Mouse (Mus musculus): ENCODE measurements around the gene Dqx1. TPM values are rescaled to one million over a fixed set of nuclear protein-coding genes. Genes with fewer than 3 reads are reported as not detected.

Gene Dqx1
- total RNA-seq, 1 experiment = 3.7 TPM

DNA sequence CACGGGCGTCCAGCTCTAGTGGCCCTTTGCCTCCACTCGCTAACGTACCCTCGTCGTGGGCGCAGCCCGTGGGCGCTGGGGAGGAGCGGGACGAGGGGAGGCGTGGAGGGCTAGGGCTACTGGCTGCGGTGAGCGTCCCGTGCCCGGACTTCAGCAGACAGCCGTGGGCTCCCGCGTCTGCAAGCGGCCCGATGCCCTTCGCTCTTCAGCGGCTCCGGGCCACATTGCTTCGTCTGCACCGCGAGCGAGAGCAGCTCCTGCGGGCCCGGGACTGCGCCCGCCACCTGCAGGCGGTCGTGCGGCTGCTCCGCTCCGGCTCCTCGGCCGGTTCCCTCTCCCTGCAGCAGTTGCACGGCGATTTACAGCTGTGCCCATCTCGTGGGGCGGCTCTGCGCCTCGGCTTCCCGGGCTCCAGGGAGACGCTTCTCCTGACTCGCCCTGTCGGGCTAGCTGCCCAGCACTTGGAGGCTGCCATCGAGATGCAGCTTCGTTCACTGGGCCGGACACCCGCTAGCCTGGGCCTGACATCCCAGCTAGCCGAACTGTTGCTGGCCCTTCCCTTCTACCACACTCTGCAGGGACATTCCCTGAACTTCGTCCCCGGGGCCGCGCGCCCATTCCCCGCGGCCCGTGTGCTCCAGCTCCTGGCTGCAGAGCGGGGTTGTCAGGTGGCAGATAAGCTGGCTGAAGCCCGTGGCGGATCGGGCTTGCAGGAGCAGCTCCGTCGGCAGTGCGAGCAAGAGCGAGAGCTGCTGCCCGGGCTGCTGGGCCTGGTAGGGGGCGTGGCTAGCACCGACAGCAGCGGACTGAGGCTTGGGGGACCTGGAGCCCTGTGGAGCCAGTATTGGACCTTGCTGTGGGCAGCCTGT lies 44.3 kb downstream of the Dqx1 start:
- H3K9ac ChIP-seq (ENCODE audit: insufficient read depth, low read depth, low read length, poor library complexity, severe bottlenecking) = peak overlapping the region; percentile 76
- no peak for TF ChIP-seq MAFK (IDR thresholded peaks at IDR 0.05; ENCODE audit: insufficient read depth, low read depth, low read length)
- TF ChIP-seq HCFC1 (IDR thresholded peaks at IDR 0.05; ENCODE audit: borderline replicate concordance, insufficient read depth, low read length) = no peak
- TF ChIP-seq ZC3H11A (IDR thresholded peaks at IDR 0.05; ENCODE audit: borderline replicate concordance, low read depth, low read length) = no peak
- no peak for TF ChIP-seq ZNF384 (IDR thresholded peaks at IDR 0.05; ENCODE audit: low read depth, low read length)
- no peak for TF ChIP-seq CHD2 (IDR thresholded peaks at IDR 0.05; ENCODE audit: low read depth, low read length)
- DNase-seq (ENCODE audit: low read depth, low spot score) = no peak
- H3K36me3 ChIP-seq (ENCODE audit: control insufficient read depth, insufficient read depth, low read length, poor library complexity, severe bottlenecking) = no peaks in the 10 kb centered on the region
- H3K4me3 ChIP-seq (ENCODE audit: insufficient read depth in 1 of 2, low read depth in 1 of 2, low read length in 2 of 2, poor library complexity in 1 of 2, severe bottlenecking in 1 of 2) = peak overlapping the region; percentile 79 to 83
- H3K9me3 ChIP-seq (ENCODE audit: control insufficient read depth, insufficient read depth, low read depth, low read length) = no peaks in the 10 kb centered on the region
- in situ Hi-C loops (cut with MboI; ENCODE audit: low sequenced_read_pairs in 2 of 2, unreplicated experiment in 2 of 2) = no loop called here
- no peak overlapping the region for H3K27ac ChIP-seq (ENCODE audit: insufficient read depth, low read depth, low read length, poor library complexity, severe bottlenecking)
- no peaks in the 10 kb centered on the region for H3K4me1 ChIP-seq (ENCODE audit: control insufficient read depth in 2 of 2, insufficient read depth in 2 of 2, low read length in 2 of 2, poor library complexity in 1 of 2)

DNA sequence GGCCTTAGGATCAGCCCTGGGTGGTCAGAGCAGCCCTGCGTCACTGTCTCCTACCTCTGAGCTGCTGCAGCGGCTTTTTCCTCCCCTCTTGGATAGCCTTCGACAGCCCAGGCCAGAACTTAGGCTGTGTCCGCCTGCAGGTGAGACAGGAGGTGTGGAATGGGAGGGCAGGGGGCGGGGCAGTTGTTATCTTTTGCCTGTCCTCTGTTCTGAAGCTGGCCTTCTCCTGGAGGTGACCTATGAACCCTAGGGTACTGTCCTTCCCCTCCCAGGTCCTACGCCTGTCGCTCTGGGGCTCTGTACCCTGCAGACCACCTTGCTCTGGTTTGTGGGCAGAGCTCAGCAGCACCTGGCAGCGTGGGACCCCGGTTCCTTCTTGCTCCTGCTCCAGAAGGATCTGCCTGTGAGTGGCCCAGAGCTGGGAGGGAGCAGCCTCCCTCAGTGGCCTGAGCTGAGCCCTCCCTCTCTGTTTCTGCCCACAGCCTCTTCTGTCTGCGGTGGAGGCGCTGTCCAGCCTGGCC lies 45.5 kb downstream of the Dqx1 start:
- in situ Hi-C loops (cut with MboI; ENCODE audit: low sequenced_read_pairs in 2 of 2, unreplicated experiment in 2 of 2) = no loop called here
- Histone ChIP-seq H3K36me3 (ENCODE audit: control insufficient read depth, insufficient read depth, low read length, poor library complexity, severe bottlenecking) (no peaks in the 10 kb centered on the region), H3K4me3 (ENCODE audit: insufficient read depth in 1 of 2, low read depth in 1 of 2, low read length in 2 of 2, poor library complexity in 1 of 2, severe bottlenecking in 1 of 2) (no peak overlapping the region), H3K9me3 (ENCODE audit: control insufficient read depth, insufficient read depth, low read depth, low read length) (no peaks in the 10 kb centered on the region), H3K4me1 (ENCODE audit: control insufficient read depth in 2 of 2, insufficient read depth in 2 of 2, low read length in 2 of 2, poor library complexity in 1 of 2) (0 out of 4 replicates have a peak, but pooled peaks cover 0 to 3% of the 10 kb centered on the region in 2 experiments), H3K27ac (ENCODE audit: insufficient read depth, low read depth, low read length, poor library complexity, severe bottlenecking) (no peak overlapping the region), H3K9ac (ENCODE audit: insufficient read depth, low read depth, low read length, poor library complexity, severe bottlenecking) (no peak overlapping the region)
- no peak for TF ChIP-seq CHD2 (IDR thresholded peaks at IDR 0.05; ENCODE audit: low read depth, low read length)
- no peak for TF ChIP-seq HCFC1 (IDR thresholded peaks at IDR 0.05; ENCODE audit: borderline replicate concordance, insufficient read depth, low read length)
- TF ChIP-seq ZNF384 (IDR thresholded peaks at IDR 0.05; ENCODE audit: low read depth, low read length) = no peak
- TF ChIP-seq MAFK (IDR thresholded peaks at IDR 0.05; ENCODE audit: insufficient read depth, low read depth, low read length) = no peak
- TF ChIP-seq ZC3H11A (IDR thresholded peaks at IDR 0.05; ENCODE audit: borderline replicate concordance, low read depth, low read length) = no peak
- DNase-seq (ENCODE audit: low read depth, low spot score) = no peak

DNA sequence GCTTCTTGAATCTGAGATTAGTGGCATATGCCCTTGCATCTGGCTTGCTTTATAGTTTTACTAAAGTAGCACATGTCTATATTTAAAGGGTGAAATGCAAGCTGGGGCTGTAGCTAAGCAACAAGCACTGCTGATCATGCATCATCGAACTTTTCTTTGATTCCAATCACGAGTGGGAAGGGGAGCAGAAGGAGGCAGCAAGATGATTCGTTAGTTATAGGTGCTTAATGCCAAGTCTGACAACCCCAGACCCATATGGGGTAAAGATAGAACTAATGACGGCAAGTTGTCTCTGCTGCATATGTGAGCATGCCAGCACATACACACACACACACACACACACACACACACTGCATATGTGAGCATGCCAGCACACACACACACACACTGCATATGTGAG lies 46.5 kb downstream of the Dqx1 start:
- H3K36me3 ChIP-seq (ENCODE audit: control insufficient read depth, insufficient read depth, low read length, poor library complexity, severe bottlenecking) = no peaks in the 10 kb centered on the region
- 0 out of 4 replicates have a peak, but pooled peaks cover 0 to 3% of the 10 kb centered on the region in 2 experiments for H3K4me1 ChIP-seq (ENCODE audit: control insufficient read depth in 2 of 2, insufficient read depth in 2 of 2, low read length in 2 of 2, poor library complexity in 1 of 2)
- no peak overlapping the region for H3K27ac ChIP-seq (ENCODE audit: insufficient read depth, low read depth, low read length, poor library complexity, severe bottlenecking)
- in situ Hi-C loops (cut with MboI; ENCODE audit: low sequenced_read_pairs in 2 of 2, unreplicated experiment in 2 of 2) = no loop called here
- TF ChIP-seq ZNF384 (IDR thresholded peaks at IDR 0.05; ENCODE audit: low read depth, low read length) (no peak), ZC3H11A (IDR thresholded peaks at IDR 0.05; ENCODE audit: borderline replicate concordance, low read depth, low read length) (no peak), HCFC1 (IDR thresholded peaks at IDR 0.05; ENCODE audit: borderline replicate concordance, insufficient read depth, low read length) (no peak), CHD2 (IDR thresholded peaks at IDR 0.05; ENCODE audit: low read depth, low read length) (no peak), MAFK (IDR thresholded peaks at IDR 0.05; ENCODE audit: insufficient read depth, low read depth, low read length) (no peak)
- DNase-seq (ENCODE audit: low read depth, low spot score) = no peak
- no peak overlapping the region for H3K4me3 ChIP-seq (ENCODE audit: insufficient read depth in 1 of 2, low read depth in 1 of 2, low read length in 2 of 2, poor library complexity in 1 of 2, severe bottlenecking in 1 of 2)
- H3K9ac ChIP-seq (ENCODE audit: insufficient read depth, low read depth, low read length, poor library complexity, severe bottlenecking) = no peak overlapping the region
- H3K9me3 ChIP-seq (ENCODE audit: control insufficient read depth, insufficient read depth, low read depth, low read length) = no peaks in the 10 kb centered on the region

DNA sequence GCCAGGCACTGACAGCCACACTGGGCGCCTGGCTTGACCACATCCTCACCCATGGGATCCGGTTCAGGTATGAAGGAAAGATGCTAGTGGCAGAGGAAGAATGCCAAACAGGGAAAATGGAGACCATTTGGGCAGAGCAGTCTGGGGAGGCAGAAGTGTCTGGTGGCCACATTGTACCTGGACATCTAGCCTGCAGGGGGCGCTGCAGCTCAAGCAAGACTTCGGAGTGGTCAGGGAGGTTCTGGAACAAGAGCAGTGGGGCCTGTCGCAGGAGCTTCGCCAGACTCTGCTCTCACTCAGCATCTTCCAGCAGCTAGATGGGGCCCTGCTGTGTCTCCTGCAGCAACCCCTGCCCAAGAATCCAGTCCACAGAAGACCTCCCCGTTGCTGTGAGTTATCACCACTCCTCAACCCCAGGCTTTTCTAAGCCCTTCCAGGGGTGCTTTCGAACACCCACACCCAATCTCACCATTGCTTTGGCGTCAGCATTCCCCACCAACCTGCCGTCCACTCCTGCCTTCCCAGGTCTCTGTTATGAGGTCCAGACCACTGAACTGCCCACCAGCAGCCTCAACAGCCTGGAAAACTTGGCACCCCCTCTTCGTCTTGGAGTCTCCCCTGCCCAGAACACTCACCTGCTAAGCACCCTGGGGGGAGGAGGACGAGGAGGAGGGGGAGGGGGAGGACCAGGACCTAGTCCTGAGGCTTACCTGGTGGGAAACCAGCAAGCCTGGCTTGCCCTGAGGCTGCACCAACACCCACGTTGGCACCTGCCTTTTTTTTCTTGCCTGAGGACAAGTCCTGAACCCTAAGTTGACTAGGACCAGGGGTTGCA lies 50.1 kb downstream of the Dqx1 start:
- H3K27ac ChIP-seq (ENCODE audit: insufficient read depth, low read depth, low read length, poor library complexity, severe bottlenecking) = no peak overlapping the region
- H3K4me1 ChIP-seq (ENCODE audit: control insufficient read depth in 2 of 2, insufficient read depth in 2 of 2, low read length in 2 of 2, poor library complexity in 1 of 2) = 0 out of 4 replicates have a peak, but pooled peaks cover 0 to 3% of the 10 kb centered on the region in 2 experiments
- no peaks in the 10 kb centered on the region for H3K36me3 ChIP-seq (ENCODE audit: control insufficient read depth, insufficient read depth, low read length, poor library complexity, severe bottlenecking)
- no peak overlapping the region; the same call in 1 of the 2 replicates for H3K9ac ChIP-seq (ENCODE audit: insufficient read depth, low read depth, low read length, poor library complexity, severe bottlenecking)
- TF ChIP-seq MAFK (IDR thresholded peaks at IDR 0.05; ENCODE audit: insufficient read depth, low read depth, low read length) = no peak
- no peak for TF ChIP-seq ZNF384 (IDR thresholded peaks at IDR 0.05; ENCODE audit: low read depth, low read length)
- no peak for TF ChIP-seq HCFC1 (IDR thresholded peaks at IDR 0.05; ENCODE audit: borderline replicate concordance, insufficient read depth, low read length)
- no peak for TF ChIP-seq CHD2 (IDR thresholded peaks at IDR 0.05; ENCODE audit: low read depth, low read length)
- no peak for TF ChIP-seq ZC3H11A (IDR thresholded peaks at IDR 0.05; ENCODE audit: borderline replicate concordance, low read depth, low read length)
- in situ Hi-C loops (cut with MboI; ENCODE audit: low sequenced_read_pairs in 2 of 2, unreplicated experiment in 2 of 2) = no loop called here
- DNase-seq (ENCODE audit: low read depth, low spot score) = peak; percentile 73
- no peaks in the 10 kb centered on the region for H3K9me3 ChIP-seq (ENCODE audit: control insufficient read depth, insufficient read depth, low read depth, low read length)
- peak overlapping the region in 1 of 2 experiments; percentile 93; a peak in 2 of 4 replicates for H3K4me3 ChIP-seq (ENCODE audit: insufficient read depth in 1 of 2, low read depth in 1 of 2, low read length in 2 of 2, poor library complexity in 1 of 2, severe bottlenecking in 1 of 2)

Data from ES-E14 (cell line).